Mouse (Mus musculus): ENCODE measurements around the gene 1110012L19Rik. TPM values are rescaled to one million over a fixed set of nuclear protein-coding genes. Genes with fewer than 3 reads are reported as not detected.
"Not testable (repeated sequence)": the region's sequence is repeated elsewhere in the genome, so short reads cannot be mapped to it uniquely, and the experiment has no call there.

Gene 1110012L19Rik
- 24.4 and 27.5 TPM in 2 replicates for polyA plus RNA-seq (2016; fragmentation: Nextera tagmentation; extraction: Ambion mirVana)

DNA sequence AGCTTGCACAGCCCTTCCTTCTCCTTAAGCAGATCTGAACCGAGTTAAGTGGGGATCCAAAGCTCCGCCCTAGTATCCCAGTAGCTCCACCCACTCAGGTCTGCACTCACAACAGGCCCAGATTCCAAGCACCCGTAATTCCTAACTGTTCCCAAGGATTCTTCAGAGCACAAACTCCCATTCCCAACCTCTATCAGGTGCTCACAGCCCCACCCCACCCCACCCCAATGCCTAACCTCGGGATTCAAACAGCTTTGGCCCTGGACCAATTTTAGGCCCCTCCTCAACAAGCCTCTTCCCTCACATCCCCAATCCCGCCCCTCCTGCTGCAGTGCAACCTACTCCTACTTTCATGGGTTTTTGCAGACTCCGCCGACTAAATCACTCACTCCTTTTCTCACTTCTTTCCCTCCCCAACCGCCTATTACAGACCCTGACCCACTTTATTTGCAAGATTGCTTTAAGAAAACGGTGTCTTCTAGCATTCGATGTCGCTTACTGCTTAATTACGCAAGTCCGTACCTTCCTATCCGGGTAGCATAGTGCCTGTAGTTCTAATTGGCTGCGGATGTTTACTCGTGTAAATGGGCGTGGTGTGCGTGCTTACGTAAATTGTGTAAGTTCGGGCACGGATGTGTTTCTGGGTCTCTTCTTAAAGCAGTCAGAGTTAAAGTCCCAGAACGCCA is at the start of gene 1110012L19Rik:
Gene 1110012L19Rik (plus strand): TSS at position 602 of the 686 bp plus-strand sequence.
- Histone ChIP-seq H3K4me3 (peak within 1 kb of the TSS; percentile 63), H3K4me1 (no peaks in the 10 kb centered on the region), H3K9me3 (replicated peaks) (no peaks in the 10 kb centered on the region), H3K36me3 (peaks cover 15% of the 10 kb centered on the region), H3K27me3 (ENCODE audit: low read depth, poor library complexity, severe bottlenecking) (0 out of 2 replicates have a peak, but pooled peaks cover 3% of the 10 kb centered on the region), H3K27ac (peak within 1 kb of the TSS; percentile 85)
- WGBS = 8% methylated on average over 22 of the region's 22 CpGs
- peak; percentile 56 for DNase-seq (ENCODE audit: low spot score)

DNA sequence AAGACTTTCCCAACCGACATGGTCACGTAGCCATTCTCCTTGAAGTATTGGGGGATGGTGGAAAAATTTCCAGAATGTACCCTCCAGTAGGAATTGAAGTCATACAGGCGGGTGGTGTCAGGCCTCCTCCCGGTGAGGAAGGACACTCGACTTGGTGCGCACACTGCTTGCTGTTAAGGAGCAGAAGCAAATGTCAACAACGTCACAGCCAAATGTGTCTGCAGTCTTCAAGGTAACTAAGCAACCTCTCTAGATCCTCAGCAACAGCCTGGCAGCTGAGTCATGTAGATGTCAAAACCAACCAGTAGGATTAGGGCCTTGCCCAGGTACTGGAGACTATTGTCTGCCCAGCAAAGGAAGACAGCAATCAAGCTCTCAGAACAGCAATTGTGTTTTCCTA is 22.7 kb upstream of the 1110012L19Rik start:
- Histone ChIP-seq H3K27me3 (ENCODE audit: low read depth, poor library complexity, severe bottlenecking) (peaks cover 13% of the 10 kb centered on the region), H3K4me1 (no peaks in the 10 kb centered on the region), H3K9me3 (replicated peaks) (no peaks in the 10 kb centered on the region), H3K4me3 (no peak overlapping the region), H3K27ac (no peak overlapping the region), H3K36me3 (peaks cover 22% of the 10 kb centered on the region; the same call in 1 of the 2 replicates)
- DNase-seq (ENCODE audit: low spot score) = no peak
- 93% methylated on average over 7 of the region's 7 CpGs for WGBS

DNA sequence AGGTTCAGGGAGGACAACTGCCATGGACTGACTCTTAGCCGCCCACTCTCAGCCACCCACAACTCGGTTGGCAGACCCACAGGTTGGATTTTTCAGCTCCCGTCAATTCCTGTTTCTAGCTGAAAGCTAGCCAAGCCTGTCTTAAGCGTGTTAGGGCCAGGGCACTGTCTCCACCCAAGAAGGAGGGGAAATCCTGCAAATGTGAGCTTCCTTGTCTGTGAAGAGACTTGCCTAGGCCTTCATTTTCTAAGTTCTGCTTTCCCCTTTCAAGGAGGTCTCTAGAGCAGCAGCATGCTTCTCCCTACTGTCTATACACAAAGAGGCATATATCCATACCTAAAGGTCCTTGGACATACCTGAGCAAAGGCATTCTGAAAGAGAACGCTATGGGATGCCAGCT is 22.2 kb upstream of the 1110012L19Rik start:
- no peak overlapping the region for H3K27ac ChIP-seq
- peaks cover 19% of the 10 kb centered on the region; the same call in 1 of the 2 replicates for H3K36me3 ChIP-seq
- DNase-seq (ENCODE audit: low spot score) = no peak
- H3K4me1 ChIP-seq = no peaks in the 10 kb centered on the region
- no peaks in the 10 kb centered on the region for H3K9me3 ChIP-seq (replicated peaks)
- WGBS = 86% methylated on average over 5 of the region's 5 CpGs
- peaks cover 14% of the 10 kb centered on the region for H3K27me3 ChIP-seq (ENCODE audit: low read depth, poor library complexity, severe bottlenecking)
- H3K4me3 ChIP-seq = no peak overlapping the region

DNA sequence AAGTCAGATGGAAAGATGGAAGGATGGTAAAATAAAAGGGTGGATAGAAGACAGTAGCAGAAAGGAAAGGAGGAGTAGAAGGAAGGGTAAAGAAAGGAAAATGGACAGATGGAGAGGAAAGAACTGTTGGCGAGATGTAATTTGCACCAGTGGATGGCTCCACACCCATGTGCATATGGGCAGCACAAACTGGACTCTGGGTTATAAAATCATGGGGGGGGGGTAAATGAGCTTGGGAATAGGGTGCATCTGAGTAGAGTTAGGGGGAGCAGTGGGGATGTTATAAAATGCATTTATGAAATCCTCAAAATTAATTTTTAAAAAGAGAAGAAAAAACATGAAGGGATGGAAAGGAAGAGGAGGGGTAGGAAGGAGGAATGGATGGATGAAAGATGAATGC is 21.5 kb upstream of the 1110012L19Rik start:
- DNase-seq (ENCODE audit: low spot score) = no peak
- Histone ChIP-seq H3K27me3 (ENCODE audit: low read depth, poor library complexity, severe bottlenecking) (peaks cover 19% of the 10 kb centered on the region), H3K4me1 (no peaks in the 10 kb centered on the region), H3K27ac (no peak overlapping the region), H3K9me3 (replicated peaks) (no peaks in the 10 kb centered on the region), H3K36me3 (peaks cover 12% of the 10 kb centered on the region; the same call in 1 of the 2 replicates), H3K4me3 (peak overlapping the region; percentile 57)
- WGBS = 67% methylated on average over 1 of the region's 1 CpGs

DNA sequence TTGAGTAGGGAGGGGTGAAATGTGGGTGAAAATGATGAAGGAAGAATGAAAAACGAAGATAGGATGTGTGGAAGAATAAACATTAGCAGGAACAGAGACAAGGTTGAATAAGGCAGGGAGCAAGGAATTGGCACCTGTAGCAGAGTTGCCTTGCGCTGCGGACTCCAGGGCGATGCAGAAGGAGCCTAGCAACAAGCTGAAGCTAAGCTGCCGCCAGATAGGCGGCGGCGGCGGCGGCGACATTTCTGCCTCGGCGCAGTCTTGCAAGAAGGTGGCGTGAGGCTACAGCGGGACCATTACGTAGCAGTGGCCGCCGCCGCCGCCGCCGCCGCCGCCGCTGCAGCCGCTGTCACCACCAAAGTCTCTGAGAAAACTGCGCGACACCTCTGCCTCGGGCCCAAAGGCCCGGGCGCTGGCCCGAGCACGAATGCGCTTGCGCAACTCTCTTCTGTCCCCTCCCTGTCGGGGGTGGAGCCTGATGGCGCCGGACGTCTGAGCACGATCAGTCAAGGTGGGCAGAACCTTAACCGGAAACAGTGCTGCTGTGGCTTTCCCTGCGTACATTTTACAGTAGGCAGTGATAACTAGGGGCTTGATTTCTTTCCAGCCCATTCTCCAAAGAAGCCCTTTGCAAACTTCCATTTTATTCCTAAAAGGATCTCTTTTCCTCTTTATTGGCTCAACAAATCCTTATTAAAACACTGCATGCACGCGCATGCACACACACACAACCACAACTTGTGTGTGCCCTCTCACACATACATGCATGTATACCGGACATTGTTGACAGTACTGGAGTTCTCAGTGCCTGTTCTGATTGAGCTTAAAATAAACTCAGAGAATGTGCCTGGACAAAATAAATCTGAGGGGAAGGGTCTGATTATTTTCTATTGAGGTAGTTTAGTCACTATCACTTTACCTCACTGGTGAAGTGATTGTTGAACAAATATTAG is 20.7 kb upstream of the 1110012L19Rik start, which contains the start of gene Ids:
Gene Ids (minus strand): TSS at position 424 of the 953 bp plus-strand sequence.
- H3K4me1 ChIP-seq = no peaks in the 10 kb centered on the region
- DNase-seq (ENCODE audit: low spot score) = peak; percentile 80
- peaks cover 6% of the 10 kb centered on the region; the same call in 1 of the 2 replicates for H3K36me3 ChIP-seq
- WGBS = 20% methylated on average over 45 of the region's 45 CpGs
- H3K9me3 ChIP-seq (replicated peaks) = no peaks in the 10 kb centered on the region
- peak within 1 kb of the TSS; percentile 72 for H3K27ac ChIP-seq
- peak within 1 kb of the TSS; percentile 57 for H3K4me3 ChIP-seq
- peaks cover 19% of the 10 kb centered on the region for H3K27me3 ChIP-seq (ENCODE audit: low read depth, poor library complexity, severe bottlenecking)

DNA sequence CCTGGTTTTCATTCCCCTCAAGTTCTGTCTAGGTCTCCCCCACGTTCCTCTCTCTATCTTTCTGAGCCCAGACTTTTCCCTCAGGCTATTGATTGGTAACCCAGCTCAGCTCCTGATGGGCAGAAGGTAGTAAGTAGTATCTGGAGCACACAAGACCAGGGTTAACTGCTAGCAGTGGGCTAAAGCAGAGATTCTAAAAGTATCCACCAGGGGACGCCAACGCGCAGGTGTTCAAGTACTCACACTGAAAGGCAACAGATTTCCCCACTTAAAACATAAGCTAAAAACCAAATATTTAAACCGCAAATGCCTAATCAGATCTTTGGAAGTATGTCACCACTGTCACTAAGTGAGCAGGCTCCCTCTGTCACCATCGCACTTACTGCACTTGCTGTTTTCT is 15.9 kb upstream of the 1110012L19Rik start:
- 45% methylated on average over 1 of the region's 6 CpGs for WGBS
- not testable (repeated sequence) for H3K4me3 ChIP-seq; H3K9me3 ChIP-seq (replicated peaks); H3K4me1 ChIP-seq; H3K27ac ChIP-seq; H3K36me3 ChIP-seq; DNase-seq (ENCODE audit: low spot score)
- H3K27me3 ChIP-seq (ENCODE audit: low read depth, poor library complexity, severe bottlenecking) = peaks cover 14% of the 10 kb centered on the region

DNA sequence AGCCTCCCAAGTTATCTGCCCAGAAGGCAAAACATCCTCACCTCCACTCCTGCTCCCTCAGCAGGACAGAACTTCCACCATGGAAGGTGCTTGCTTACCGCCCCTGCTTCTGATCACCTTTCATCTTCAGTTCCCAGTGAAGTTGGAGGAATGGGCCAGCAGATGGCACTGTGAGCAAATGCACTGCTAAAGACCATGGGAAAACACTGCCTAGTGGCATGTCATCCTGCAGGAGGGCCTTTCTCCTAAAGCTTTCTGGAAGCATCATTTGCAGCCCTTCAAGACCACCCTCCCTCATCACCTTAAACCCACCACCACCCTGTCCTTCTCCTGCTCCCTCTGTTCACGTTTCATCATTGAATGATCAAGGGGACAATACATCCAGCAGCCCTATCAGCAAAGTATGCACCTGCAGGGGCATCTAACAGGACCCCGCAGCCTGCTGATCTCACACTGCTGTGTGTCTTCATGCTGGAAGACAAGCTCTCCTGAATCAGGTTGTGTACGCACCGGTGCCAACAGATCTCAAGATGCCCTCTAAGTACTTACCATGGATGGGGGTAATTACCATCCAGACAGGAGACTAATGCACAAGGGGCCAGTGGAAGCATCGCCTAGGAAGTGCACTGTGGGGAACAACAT is 11.1 kb upstream of the 1110012L19Rik start:
- H3K4me1 ChIP-seq; H3K36me3 ChIP-seq; H3K4me3 ChIP-seq; H3K27ac ChIP-seq; H3K9me3 ChIP-seq (replicated peaks); H3K27me3 ChIP-seq (ENCODE audit: low read depth, poor library complexity, severe bottlenecking); DNase-seq (ENCODE audit: low spot score): not testable (repeated sequence)
- WGBS = 61% methylated on average over 5 of the region's 6 CpGs

DNA sequence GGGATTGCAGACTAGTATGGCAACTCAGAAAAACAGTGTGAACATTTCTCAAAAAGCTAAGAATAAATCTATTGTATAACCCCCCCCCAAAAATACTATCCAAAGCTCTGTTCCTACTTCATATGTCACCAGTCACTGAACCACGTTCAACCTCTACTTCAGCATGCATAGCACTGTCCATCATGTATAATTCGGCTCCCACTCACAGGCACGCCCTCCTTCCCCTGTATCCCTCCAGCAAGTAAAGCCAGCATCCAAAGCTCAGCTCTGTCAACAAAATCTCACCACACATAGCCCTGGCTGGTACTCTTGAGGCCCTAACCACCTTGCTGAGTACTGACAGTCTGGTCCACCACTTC is 781 bp upstream of the 1110012L19Rik start:
- WGBS = 46% methylated on average over 3 of the region's 3 CpGs
- peaks cover 15% of the 10 kb centered on the region for H3K36me3 ChIP-seq
- H3K27ac ChIP-seq = peak overlapping the region; percentile 85

DNA sequence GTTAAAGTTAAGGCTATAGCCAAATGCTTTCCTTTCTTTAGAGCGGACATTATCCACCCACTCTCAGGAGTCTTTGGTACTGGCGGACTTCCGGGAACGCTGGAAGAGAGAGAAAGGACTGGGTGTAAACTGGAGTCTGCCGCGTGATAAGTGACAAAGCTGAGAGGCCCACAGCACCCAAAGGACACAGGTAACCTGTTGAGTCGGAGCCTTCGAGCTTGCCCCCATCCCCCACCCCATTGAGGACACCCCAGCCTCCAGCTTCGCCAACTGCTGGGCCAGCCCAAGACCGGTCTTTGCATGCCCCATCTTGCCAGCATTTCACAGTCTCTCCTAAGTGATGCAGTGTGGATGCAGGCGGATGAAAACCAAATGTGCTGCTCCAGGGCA is 280 bp downstream of the 1110012L19Rik start:
- DNase-seq (ENCODE audit: low spot score) = no peak
- no peaks in the 10 kb centered on the region for H3K9me3 ChIP-seq (replicated peaks)
- no peaks in the 10 kb centered on the region for H3K4me1 ChIP-seq
- H3K4me3 ChIP-seq = peak overlapping the region; percentile 63
- peaks cover 15% of the 10 kb centered on the region for H3K36me3 ChIP-seq
- 0 out of 2 replicates have a peak, but pooled peaks cover 3% of the 10 kb centered on the region for H3K27me3 ChIP-seq (ENCODE audit: low read depth, poor library complexity, severe bottlenecking)
- 18% methylated on average over 11 of the region's 11 CpGs for WGBS
- peak overlapping the region; percentile 85 for H3K27ac ChIP-seq

More for the DNA sequence above, 781 bp upstream of the 1110012L19Rik start:
- no peak for DNase-seq (ENCODE audit: low spot score)
- H3K27me3 ChIP-seq (ENCODE audit: low read depth, poor library complexity, severe bottlenecking) = 0 out of 2 replicates have a peak, but pooled peaks cover 3% of the 10 kb centered on the region
- no peaks in the 10 kb centered on the region for H3K4me1 ChIP-seq
- H3K4me3 ChIP-seq = peak overlapping the region; percentile 63
- H3K9me3 ChIP-seq (replicated peaks) = no peaks in the 10 kb centered on the region

DNA sequence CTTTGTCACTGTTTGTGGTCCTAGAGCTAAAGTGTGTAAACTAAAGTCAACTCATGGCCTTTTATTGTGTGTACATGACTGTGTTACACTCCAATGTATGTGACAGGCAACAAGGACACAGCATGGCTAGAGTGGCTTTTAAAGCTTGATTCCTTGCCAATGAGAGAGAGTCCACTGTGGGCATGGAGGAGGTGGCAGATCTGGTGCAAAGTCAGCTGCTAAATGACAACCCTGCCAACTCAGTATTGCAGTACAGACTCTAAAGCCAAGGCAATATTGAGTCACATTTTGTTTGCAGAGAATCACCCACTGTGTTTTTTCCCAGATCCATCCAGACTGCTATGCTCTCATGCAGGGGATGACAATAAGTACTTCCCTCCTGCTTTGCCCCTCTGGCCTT is 7.0 kb downstream of the 1110012L19Rik start:
- H3K4me3 ChIP-seq; H3K27me3 ChIP-seq (ENCODE audit: low read depth, poor library complexity, severe bottlenecking); H3K9me3 ChIP-seq (replicated peaks); H3K27ac ChIP-seq; H3K4me1 ChIP-seq; DNase-seq (ENCODE audit: low spot score): not testable (repeated sequence)
- H3K36me3 ChIP-seq = peaks cover 14% of the 10 kb centered on the region

DNA sequence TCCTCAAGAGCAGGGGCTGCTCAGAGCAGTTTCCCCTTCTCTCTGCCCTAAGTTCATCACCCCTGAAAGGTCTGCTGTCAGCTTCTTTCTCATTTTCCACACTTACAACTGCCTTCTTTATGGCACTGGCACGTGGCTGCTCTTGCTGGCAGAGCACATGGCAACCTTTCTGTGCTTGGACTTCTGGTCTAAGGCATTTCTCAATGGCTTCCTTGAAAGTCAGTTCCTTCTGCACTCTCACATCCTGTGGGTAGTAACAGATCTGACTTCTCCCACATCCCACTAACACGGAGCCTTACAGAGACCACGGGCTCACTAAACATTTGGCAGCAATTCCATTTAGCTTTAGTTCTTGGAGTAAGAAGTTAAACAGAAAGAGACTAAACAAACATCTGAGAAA is 39.8 kb downstream of the 1110012L19Rik start:
- not testable (repeated sequence) for DNase-seq (ENCODE audit: low spot score)
- WGBS = 89% methylated on average over 3 of the region's 3 CpGs

More for the DNA sequence above, 39.8 kb downstream of the 1110012L19Rik start:
- not testable (repeated sequence) for H3K9me3 ChIP-seq (replicated peaks); H3K4me3 ChIP-seq; H3K27me3 ChIP-seq (ENCODE audit: low read depth, poor library complexity, severe bottlenecking); H3K27ac ChIP-seq; H3K4me1 ChIP-seq; H3K36me3 ChIP-seq

All from limb, embryonic 10.5 days (tissue).